Mouse (Mus musculus) embryonic fibroblast, embryonic 13.5 days (primary cell): ENCODE measurements around the gene Ankrd9.

Experiments used
- CTCF ChIP-seq: IDR thresholded peaks from 2 replicates; pipeline ENCODE4 v1.5.1; 2011; ENCODE audit warnings: mild to moderate bottlenecking, control low read depth, low read length, moderate library complexity, borderline replicate concordance; ENCODE audit not compliant: insufficient read depth
- POLR2A ChIP-seq: IDR thresholded peaks from 2 replicates; pipeline ENCODE4 v1.6.1; 2011; ENCODE audit warnings: low read depth, mild to moderate bottlenecking, control low read depth, low read length, moderate library complexity

- TF ChIP-seq POLR2A: no peak
- TF ChIP-seq CTCF: no peak
Observed at GRCm38 (mm10) chr12:110984598-110984997, 5.8 kb upstream of the Ankrd9 start.
